Comparison of ENCODE assay signal across 16 mouse cellular contexts in genomic region chr6:143482868-143483267, GRCm38 (mm10).
DNase-seq lines count a peak whose midpoint lies in the region; TF ChIP-seq lines count a peak whose summit lies in the region.
"Had no signal": no experiment of that assay in that cellular context is flagged by ENCODE, and none has a peak within 500 bp of the region (broad histone marks: within the 10 kb centered on the region; RNA-seq: fewer than 3 reads in every experiment).

No protein-coding gene starts in this region.

- H3K27ac ChIP-seq in liver, adult 2 months (replicated peaks; ENCODE audit: insufficient read depth, low read depth, low read length) = no peak overlapping the region

- no peak overlapping the region for H3K4me3 ChIP-seq in liver, adult 2 months (ENCODE audit: insufficient read depth, low read depth, low read length)

- no peaks in the 10 kb centered on the region for H3K36me3 ChIP-seq in liver, adult 2 months (ENCODE audit: control insufficient read depth, insufficient read depth, low read length)
- H3K36me3 ChIP-seq: G1E had no signal

- no peaks in the 10 kb centered on the region for H3K27me3 ChIP-seq in liver, adult 2 months (ENCODE audit: control insufficient read depth, insufficient read depth, low read length)
- H3K27me3 ChIP-seq: CH12.LX, Patski had no signal

- peaks cover 29% of the 10 kb centered on the region for H3K4me1 ChIP-seq in liver, adult 2 months (ENCODE audit: control insufficient read depth, insufficient read depth, low read length)

- TF ChIP-seq POLR2A in liver, adult 2 months (IDR thresholded peaks at IDR 0.05; ENCODE audit: extremely low read depth, insufficient read depth, low read length) = no peak

- 32% methylated on average over 6 of the region's 6 CpGs for WGBS in liver, adult 2 months

- DNase-seq in liver, adult 2 months (ENCODE audit: extremely low read depth, low read depth, low spot score) = peak; percentile 90
- no peak for DNase-seq in liver
- DNase-seq: adrenal gland, adult 2 months; adrenal gland, adult 8-10 months; adrenal gland, postnatal 10 days; adrenal gland, postnatal 14 days; adrenal gland, postnatal 25 days; adrenal gland, postnatal 36 days; B cell, adult 2 months; cerebellum, adult 11 months; cerebellum, adult 11-12 months; cerebellum, adult 18-20 months; cerebellum, adult 2 months had no signal

- no peak for TF ChIP-seq CTCF in liver, adult 2 months (IDR thresholded peaks at IDR 0.05; ENCODE audit: low read depth, low read length)

- no peaks in the 10 kb centered on the region for H3K79me2 ChIP-seq in liver, adult 2 months (ENCODE audit: control insufficient read depth, insufficient read depth, low read length)

- H3K9ac ChIP-seq in liver, adult 2 months (ENCODE audit: low read depth, low read length) = no peak overlapping the region
